Mouse (Mus musculus): ENCODE results near the gene 1810037I17Rik.

DNA sequence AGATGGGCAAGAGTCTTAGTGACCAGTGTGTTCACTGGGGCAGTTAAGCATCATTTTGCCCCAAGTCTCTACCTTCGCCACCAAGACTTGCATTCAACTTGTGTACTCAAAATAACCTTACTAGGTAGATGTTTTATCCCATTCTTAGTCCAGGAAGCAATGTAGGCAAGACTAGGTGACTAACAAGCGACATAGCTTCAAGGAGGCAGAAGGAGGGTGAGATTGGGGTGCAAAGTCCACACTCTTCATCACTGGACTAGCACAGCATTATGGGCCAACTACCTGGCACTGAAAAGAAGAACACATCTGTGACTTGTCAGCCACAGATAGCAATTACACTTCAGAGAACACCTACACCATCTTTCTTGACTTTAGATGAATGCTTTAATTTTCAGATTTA, 47.1 kb upstream of the 1810037I17Rik start:
- TF ChIP-seq POLR2A (IDR thresholded peaks at IDR 0.05; ENCODE audit: control insufficient read depth in 1 of 2, insufficient read depth in 1 of 2, low read depth in 1 of 2, low read length in 2 of 2, poor library complexity in 1 of 2) (no peak), CTCF (IDR thresholded peaks at IDR 0.05 in 2 of 3, conservative IDR thresholded peaks at IDR 0.05 in 1 of 3; ENCODE audit: control insufficient read depth in 1 of 3, insufficient read depth in 1 of 3, low read depth in 2 of 3, low read length in 3 of 3, poor library complexity in 1 of 3, severe bottlenecking in 1 of 3) (no peak), MXI1 (IDR thresholded peaks at IDR 0.05; ENCODE audit: low read depth, low read length) (no peak), MAFK (IDR thresholded peaks at IDR 0.05; ENCODE audit: borderline replicate concordance, low read depth, low read length) (no peak), USF1 (IDR thresholded peaks at IDR 0.05; ENCODE audit: low read depth, low read length) (no peak), TCF12 (IDR thresholded peaks at IDR 0.05; ENCODE audit: low read depth, low read length) (no peak), NRF1 (IDR thresholded peaks at IDR 0.05; ENCODE audit: insufficient read depth, low read depth, low read length, poor library complexity, severe bottlenecking) (no peak), EP300 (IDR thresholded peaks at IDR 0.05; ENCODE audit: low read depth in 1 of 2, low read length in 2 of 2) (no peak), HCFC1 (IDR thresholded peaks at IDR 0.05; ENCODE audit: low read depth, low read length) (no peak)

Data from MEL (cell line).